Mouse (Mus musculus) testis, adult 10 weeks (tissue): ENCODE data around the gene Cldn17. TPM values are rescaled to one million over a fixed set of nuclear protein-coding genes. Genes with fewer than 3 reads are reported as not detected.

Source experiments
- polyA plus RNA-seq: library from polyadenylated mRNA; stranded (reverse); fragments of 350-450 nt; fragmentation: Illumina TruSeq; extraction: RNeasy Lipid Tissue Mini Kit (QIAGEN cat#74804); gene quantifications from one replicate; pipeline ENCODE4 v1.2.3, GENCODE M21; 2014; ENCODE audit warnings: low read depth, low replicate concordance

Cldn17 gene
- not detected for polyA plus RNA-seq

GRCm38 (mm10) chr16:88506878-88507277 is at the start of gene Cldn17:
Gene Cldn17, minus strand, starts transcription at chr16:88506978.

Other genes with a start within 250 kb of the Cldn17 start
- 1.1 TPM for gene Grik1, start 216.7 kb downstream of the Cldn17 start, polyA plus RNA-seq
- gene Cldn8, start 56.2 kb upstream of the Cldn17 start, polyA plus RNA-seq: 0.25 TPM
- gene Krtap24-1, start 105.3 kb upstream of the Cldn17 start, polyA plus RNA-seq: 0.29 TPM
- not detected for gene 2310079G19Rik, start 120.7 kb upstream of the Cldn17 start, polyA plus RNA-seq
- not detected for gene Krtap26-1, start 140.8 kb upstream of the Cldn17 start, polyA plus RNA-seq
- not detected for gene Krtap27-1, start 164.7 kb upstream of the Cldn17 start, polyA plus RNA-seq
- not detected for gene 2310061N02Rik, start 201.0 kb upstream of the Cldn17 start, polyA plus RNA-seq
- not detected for gene Krtap13-1, start 221.9 kb upstream of the Cldn17 start, polyA plus RNA-seq
- not detected for gene Krtap13, start 244.7 kb upstream of the Cldn17 start, polyA plus RNA-seq